Mouse (Mus musculus) small intestine, adult 2 months (tissue): ENCODE measurements around the gene Krt87.

Experiments used
- CTCF ChIP-seq: fragments of 200-500 bp; IDR thresholded peaks from 2 replicates; pipeline ENCODE4 v1.5.1; 2012; ENCODE audit warnings: low read depth, mild to moderate bottlenecking, control low read depth, inconsistent platforms, low read length, moderate library complexity, mixed read lengths; ENCODE audit not compliant: insufficient replicate concordance, insufficient read length; ENCODE audit errors: extremely low read depth
- POLR2A ChIP-seq: fragments of 200-500 bp; IDR thresholded peaks from 2 replicates; pipeline ENCODE4 v1.6.1; 2012; ENCODE audit warnings: low read depth, mild to moderate bottlenecking, control low read depth, inconsistent platforms, low read length, moderate library complexity

DNA sequence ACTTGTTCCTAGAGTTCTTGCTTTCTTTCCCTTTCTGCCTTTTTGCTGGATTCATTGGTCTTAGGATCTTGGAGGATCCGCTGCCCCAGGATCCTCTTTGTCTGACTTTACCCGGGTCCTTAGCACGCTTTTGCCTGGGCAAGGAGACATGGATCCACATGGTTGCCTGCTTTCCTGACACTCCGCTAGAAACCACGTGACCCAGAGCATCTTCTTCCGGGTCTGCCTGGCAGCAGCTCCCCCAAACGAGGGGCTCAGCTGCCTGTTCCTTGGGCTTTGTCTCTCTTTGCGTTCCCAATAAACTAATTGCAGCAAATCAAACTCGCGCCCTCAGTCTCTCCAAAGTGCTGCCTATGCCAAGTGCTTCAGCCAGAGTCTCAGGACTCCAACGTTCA, 41.1 kb upstream of the Krt87 start:
- TF ChIP-seq CTCF (no peak), POLR2A (no peak)
